Mouse (Mus musculus): ENCODE data around the gene Tusc2.

The Tusc2 gene

GRCm38 (mm10) chr9:107612191-107612944, 49.3 kb downstream of the Tusc2 start:
- DNase-seq = peak; percentile 98 to 99

GRCm38 (mm10) chr9:107612945-107613569, 50.0 kb downstream of the Tusc2 start:
- no peak for DNase-seq

GRCm38 (mm10) chr9:107615035-107615434, 52.0 kb downstream of the Tusc2 start:
- DNase-seq = no peak
